Mouse (Mus musculus) stomach, postnatal 0 days (tissue): ENCODE measurements at regions not wholly inside any gene's neighbourhood (a gene's known extent, or its start where the extent isn't known, plus 50 kb on each side); places are given as distances from the start of the nearest gene placed in this dataset.

Experiments used
- CTCF ChIP-seq: IDR thresholded peaks from 2 replicates; pipeline ENCODE4 v1.5.1; 2016; ENCODE audit warnings: antibody characterized with exemption, low read depth, mild to moderate bottlenecking, moderate library complexity
- EP300 ChIP-seq: optimal IDR thresholded peaks from 2 replicates; pipeline ENCODE3; 2016; ENCODE audit warnings: antibody characterized with exemption

DNA sequence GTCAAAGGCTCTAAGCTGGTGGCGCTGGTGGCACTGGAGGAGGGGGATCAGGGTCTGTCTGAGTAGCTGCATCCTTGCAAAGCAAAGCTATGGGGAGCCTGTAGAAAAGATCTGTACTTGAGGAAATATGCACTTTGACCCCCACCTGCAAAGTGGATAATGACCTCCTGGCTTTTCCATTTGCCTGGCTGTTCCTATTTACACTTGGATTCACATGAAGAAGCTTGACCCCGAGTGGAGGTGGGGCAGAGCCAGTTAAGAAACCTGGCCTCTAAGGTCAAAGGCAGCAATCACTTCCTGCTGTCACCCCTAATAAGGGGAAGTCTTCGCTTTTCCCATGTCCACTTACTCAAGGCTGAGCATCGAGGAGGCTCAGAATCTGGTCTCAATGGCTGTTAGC, 145.7 kb upstream of the Fam19a5 start:
- TF ChIP-seq CTCF = no peak
- no peak for TF ChIP-seq EP300
